Mouse (Mus musculus): ENCODE results near the gene Iqcc.

Iqcc gene

GRCm38 (mm10) chr4:129622120-129622802 lies 3.4 kb upstream of the Iqcc start:
- in situ Hi-C loops (cut with MboI), result no loop called here

- in situ Hi-C loops (cut with MboI), result no loop called here
Observed at GRCm38 (mm10) chr4:129621283-129621841, 2.5 kb upstream of the Iqcc start.

GRCm38 (mm10) chr4:129620419-129621282 lies 1.8 kb upstream of the Iqcc start:
- in situ Hi-C loops (cut with MboI), result no loop called here

GRCm38 (mm10) chr4:129618031-129618430 lies 868 bp downstream of the Iqcc start:
- in situ Hi-C loops (cut with MboI), result no loop called here

GRCm38 (mm10) chr4:129617121-129617641 lies 1.7 kb downstream of the Iqcc start:
- in situ Hi-C loops (cut with MboI), result no loop called here

GRCm38 (mm10) chr4:129616631-129617030 lies 2.3 kb downstream of the Iqcc start:
- in situ Hi-C loops (cut with MboI), result no loop called here

GRCm38 (mm10) chr4:129615801-129616290 lies 3.1 kb downstream of the Iqcc start:
- in situ Hi-C loops (cut with MboI), result no loop called here

- in situ Hi-C loops (cut with MboI), result no loop called here
Observed at GRCm38 (mm10) chr4:129614093-129614492, 4.8 kb downstream of the Iqcc start, which contains the start of gene Dcdc2b. Dcdc2b (minus strand) TSS chr4:129614257.

- in situ Hi-C loops (cut with MboI), result no loop called here
Observed at GRCm38 (mm10) chr4:129610472-129610871, 8.4 kb downstream of the Iqcc start.

GRCm38 (mm10) chr4:129610026-129610425 lies 8.9 kb downstream of the Iqcc start:
- in situ Hi-C loops (cut with MboI), result no loop called here

- in situ Hi-C loops (cut with MboI), result loop anchor here (10.0 kb wide), 1 partner anchor 64 kb away; the partner anchor contains the start of gene Hdac1
Observed at GRCm38 (mm10) chr4:129609139-129609631, 9.7 kb downstream of the Iqcc start.

GRCm38 (mm10) chr4:129608426-129609025 lies 10.4 kb downstream of the Iqcc start:
- in situ Hi-C loops (cut with MboI), result loop anchor here (10.0 kb wide), 1 partner anchor 64 kb away; the partner anchor contains the start of gene Hdac1

- in situ Hi-C loops (cut with MboI), result loop anchor here (10.0 kb wide), 1 partner anchor 56 kb away; the partner anchor contains the start of gene Hdac1
Observed at GRCm38 (mm10) chr4:129600233-129601158, 18.4 kb downstream of the Iqcc start, which contains the start of the genes Eif3i and Tmem234. Eif3i (minus strand) TSS chr4:129600648. Tmem234 (plus strand) TSS chr4:129600668.

GRCm38 (mm10) chr4:129588865-129589264 lies 30.0 kb downstream of the Iqcc start:
- in situ Hi-C loops (cut with MboI), result no loop called here

- in situ Hi-C loops (cut with MboI), result no loop called here
Observed at GRCm38 (mm10) chr4:129586943-129587342, 32.0 kb downstream of the Iqcc start.

- in situ Hi-C loops (cut with MboI), result no loop called here
Observed at GRCm38 (mm10) chr4:129585773-129586172, 33.1 kb downstream of the Iqcc start.

- in situ Hi-C loops (cut with MboI), result no loop called here
Observed at GRCm38 (mm10) chr4:129584884-129585608, 33.9 kb downstream of the Iqcc start.

- in situ Hi-C loops (cut with MboI), result no loop called here
Observed at GRCm38 (mm10) chr4:129584370-129584769, 34.5 kb downstream of the Iqcc start.

- in situ Hi-C loops (cut with MboI), result no loop called here
Observed at GRCm38 (mm10) chr4:129582251-129582650, 36.6 kb downstream of the Iqcc start.

Measured in mature B cell (primary cell).